In the genomic region with DNA sequence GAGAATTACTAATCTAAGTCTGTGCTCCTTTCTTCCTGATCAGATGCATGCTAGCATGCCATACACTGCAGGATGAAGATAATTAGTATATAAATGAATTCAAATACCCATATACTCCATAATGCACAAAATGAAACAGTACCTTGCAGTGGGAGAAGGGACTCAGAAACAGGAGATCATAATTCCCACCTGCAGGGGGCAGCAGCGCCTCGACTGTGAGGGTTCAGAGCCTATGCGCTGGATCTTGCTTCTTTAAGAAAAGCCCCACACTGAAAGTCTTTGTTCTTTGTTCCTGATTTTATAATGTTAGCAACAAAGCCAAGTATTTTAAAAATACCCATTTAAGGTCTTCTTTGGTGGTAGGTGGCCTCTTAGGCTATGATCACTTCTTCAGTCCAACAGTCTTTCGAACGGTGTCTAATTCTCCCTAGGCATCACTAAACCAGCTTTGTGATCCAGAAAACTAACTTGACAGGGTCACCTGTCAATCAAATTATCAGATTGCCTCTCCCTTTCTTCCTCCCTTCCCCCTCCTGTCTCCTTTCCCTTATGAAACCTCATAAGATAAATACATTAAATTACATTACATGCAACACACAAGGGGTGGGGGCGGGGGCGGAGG, we compare ENCODE assay signal across 9 mouse cellular contexts. TPM values are rescaled to one million over a fixed set of nuclear protein-coding genes. Genes with fewer than 3 reads are reported as not detected.
DNase-seq lines count a peak whose midpoint lies in the region; ATAC-seq and TF ChIP-seq lines count a peak whose summit lies in the region.
"Had no signal": no experiment of that assay in that cellular context is flagged by ENCODE, and none has a peak within 500 bp of the region (broad histone marks: within the 10 kb centered on the region; RNA-seq: fewer than 3 reads in every experiment).

No protein-coding gene starts in this region.

- 89% methylated on average over 7 of the region's 7 CpGs for WGBS in heart, adult 2 months
- 82% methylated on average over 7 of the region's 7 CpGs for WGBS in heart, embryonic 12.5 days
- WGBS in embryonic facial prominence, embryonic 14.5 days, result 72% methylated on average over 7 of the region's 7 CpGs
- WGBS in midbrain, embryonic 16.5 days, result 70% methylated on average over 7 of the region's 7 CpGs

- H3K4me1 ChIP-seq in heart, adult 2 months (ENCODE audit: control insufficient read depth, insufficient read depth, low read length), result no peaks in the 10 kb centered on the region
- peaks cover 8% of the 10 kb centered on the region; the same call in 1 of the 2 replicates for H3K4me1 ChIP-seq in heart, embryonic 12.5 days (replicated peaks)
- no peaks in the 10 kb centered on the region for H3K4me1 ChIP-seq in embryonic facial prominence, embryonic 14.5 days (ENCODE audit: control insufficient read depth, insufficient read depth, low read length)
- H3K4me1 ChIP-seq in midbrain, embryonic 16.5 days (ENCODE audit: control insufficient read depth, insufficient read depth, low read length), result no peaks in the 10 kb centered on the region
- H3K4me1 ChIP-seq: lung, embryonic 15.5 days had no signal

- H3K27ac ChIP-seq in heart, adult 2 months, result no peak overlapping the region
- no peak overlapping the region for H3K27ac ChIP-seq in heart, embryonic 12.5 days (ENCODE audit: poor library complexity, severe bottlenecking)
- H3K27ac ChIP-seq in embryonic facial prominence, embryonic 14.5 days (replicated peaks; ENCODE audit: low read depth, low read length), result no peak overlapping the region
- no peak overlapping the region for H3K27ac ChIP-seq in midbrain, embryonic 16.5 days (ENCODE audit: low read length)
- H3K27ac ChIP-seq: lung, embryonic 15.5 days had no signal

- intact Hi-C loops in heart, adult 2 months (cut with DNase I), result loop anchor here (10.0 kb wide), 1 partner anchor 902 kb away; no protein-coding TSS in a partner anchor

- peak; percentile 41 to 68 for DNase-seq in heart, adult 2 months
- DNase-seq in adrenal gland, postnatal 10 days, result peak; percentile 80
- peak; percentile 26 for DNase-seq in embryonic facial prominence, embryonic 14.5 days (ENCODE audit: low spot score)
- DNase-seq in left cerebral cortex, adult 18-20 months (ENCODE audit: low spot score in 2 of 2), result peak; percentile 90 to 97
- peak; percentile 23 to 47 for DNase-seq in spleen, postnatal 14 days (ENCODE audit: low spot score in 2 of 2)

- H3K36me3 ChIP-seq in heart, adult 2 months (ENCODE audit: control insufficient read depth, insufficient read depth, low read length), result no peaks in the 10 kb centered on the region
- H3K36me3 ChIP-seq in heart, embryonic 12.5 days, result no peaks in the 10 kb centered on the region
- no peaks in the 10 kb centered on the region for H3K36me3 ChIP-seq in embryonic facial prominence, embryonic 14.5 days (ENCODE audit: control insufficient read depth, insufficient read depth, low read length)
- H3K36me3 ChIP-seq in midbrain, embryonic 16.5 days (ENCODE audit: control insufficient read depth, insufficient read depth, low read length), result no peaks in the 10 kb centered on the region
- H3K36me3 ChIP-seq: lung, embryonic 15.5 days had no signal

- no peak overlapping the region for H3K4me2 ChIP-seq in heart, embryonic 12.5 days
- H3K4me2 ChIP-seq in embryonic facial prominence, embryonic 14.5 days (ENCODE audit: low read depth, low read length), result no peak overlapping the region
- no peak overlapping the region for H3K4me2 ChIP-seq in midbrain, embryonic 16.5 days (ENCODE audit: low read length)
- H3K4me2 ChIP-seq: lung, embryonic 15.5 days had no signal

- ATAC-seq in heart, embryonic 12.5 days (ENCODE audit: insufficient number of reproducible peaks, low FRiP score), result no peak
- ATAC-seq in embryonic facial prominence, embryonic 14.5 days (ENCODE audit: low read depth), result no peak
- peak; percentile 66 to 69 for ATAC-seq in hematopoietic stem cell, adult 5-6 weeks (replicated peaks in 1 of 2; ENCODE audit: insufficient read depth in 1 of 2, low FRiP score in 2 of 2, low TSS enrichment in 1 of 2, low read depth in 1 of 2, poor library complexity in 2 of 2, severe bottlenecking in 2 of 2)
- ATAC-seq in midbrain, embryonic 16.5 days, result peak; percentile 87

- H3K27me3 ChIP-seq in heart, adult 2 months (ENCODE audit: control insufficient read depth, insufficient read depth, low read length), result no peaks in the 10 kb centered on the region
- no peaks in the 10 kb centered on the region for H3K27me3 ChIP-seq in heart, embryonic 12.5 days (replicated peaks)
- no peaks in the 10 kb centered on the region for H3K27me3 ChIP-seq in embryonic facial prominence, embryonic 14.5 days (replicated peaks; ENCODE audit: control insufficient read depth, insufficient read depth, low read length)
- no peaks in the 10 kb centered on the region for H3K27me3 ChIP-seq in midbrain, embryonic 16.5 days (ENCODE audit: control insufficient read depth, insufficient read depth, low read depth, low read length)
- H3K27me3 ChIP-seq: lung, embryonic 15.5 days had no signal

- H3K4me3 ChIP-seq in heart, adult 2 months, result no peak overlapping the region
- no peak overlapping the region for H3K4me3 ChIP-seq in heart, embryonic 12.5 days
- no peak overlapping the region for H3K4me3 ChIP-seq in embryonic facial prominence, embryonic 14.5 days (ENCODE audit: low read depth, low read length)
- no peak overlapping the region for H3K4me3 ChIP-seq in midbrain, embryonic 16.5 days (ENCODE audit: low read depth, low read length)
- H3K4me3 ChIP-seq: lung, embryonic 15.5 days had no signal

- no peak for TF ChIP-seq EP300 in heart, adult 2 months (IDR thresholded peaks at IDR 0.05; ENCODE audit: insufficient read depth, low read depth, low read length)

- peaks cover 2% of the 10 kb centered on the region; the same call in 1 of the 2 replicates for H3K9me3 ChIP-seq in heart, embryonic 12.5 days (replicated peaks)
- H3K9me3 ChIP-seq in embryonic facial prominence, embryonic 14.5 days (ENCODE audit: control insufficient read depth, low read length), result no peaks in the 10 kb centered on the region
- H3K9me3 ChIP-seq in midbrain, embryonic 16.5 days (replicated peaks; ENCODE audit: control insufficient read depth, low read length, poor library complexity, severe bottlenecking), result no peaks in the 10 kb centered on the region
- H3K9me3 ChIP-seq: lung, embryonic 15.5 days had no signal

- TF ChIP-seq POLR2A in heart, adult 2 months (IDR thresholded peaks at IDR 0.05; ENCODE audit: insufficient read depth, low read depth, low read length), result no peak

- no peaks in the 10 kb centered on the region for H3K79me2 ChIP-seq in heart, adult 2 months (replicated peaks; ENCODE audit: control insufficient read depth, insufficient read depth, low read length)

- peak; percentile 80 for TF ChIP-seq CTCF in heart, adult 2 months (IDR thresholded peaks at IDR 0.05)

- H3K9ac ChIP-seq in heart, adult 2 months (ENCODE audit: low read depth, low read length), result no peak overlapping the region
- H3K9ac ChIP-seq in heart, embryonic 12.5 days, result no peak overlapping the region
- no peak overlapping the region for H3K9ac ChIP-seq in embryonic facial prominence, embryonic 14.5 days (ENCODE audit: low read depth, low read length)
- H3K9ac ChIP-seq in midbrain, embryonic 16.5 days (ENCODE audit: low read depth, low read length), result no peak overlapping the region
- H3K9ac ChIP-seq: lung, embryonic 15.5 days had no signal

RNA-seq across cellular contexts. Expression of gene Cetn3, which starts 15.7 kb away (rescaled TPM):
- 10 to 100 TPM; 52.0 to 53.0 TPM for total RNA-seq in heart, adult 2 months (2021)
- 5.0 and 12.9 TPM in 2 replicates for polyA plus RNA-seq in heart, adult 2 months (2012; rRNA removed)
- polyA plus RNA-seq in heart, embryonic 12.5 days (2016; fragmentation: Nextera tagmentation; extraction: Ambion mirVana), result 231 TPM in 2 replicates
- 100 to 1,000 TPM; 120 to 138 TPM for total RNA-seq in adrenal gland, postnatal 10 days (2021)
- 242 and 243 TPM in 2 replicates for polyA plus RNA-seq in embryonic facial prominence, embryonic 14.5 days (2014; fragmentation: Nextera tagmentation; extraction: Ambion mirVana)
- total RNA-seq in hematopoietic stem cell, adult 5-6 weeks (2017), result 439 and 591 TPM in 2 replicates
- total RNA-seq in left cerebral cortex, adult 18-20 months (2021), result 100 to 1,000 TPM; 108 TPM
- polyA plus RNA-seq in midbrain, embryonic 16.5 days (2015; fragmentation: Nextera tagmentation; extraction: Ambion mirVana), result 208 and 218 TPM in 2 replicates

RNA-seq across cellular contexts. Expression of gene Mblac2, which starts 56.0 kb away (rescaled TPM):
- 1 to 10 TPM; 5.1 to 5.9 TPM for total RNA-seq in heart, adult 2 months (2021)
- polyA plus RNA-seq in heart, adult 2 months (2012; rRNA removed), result 2.5 and 4.7 TPM in 2 replicates
- 4.8 and 5.0 TPM in 2 replicates for polyA plus RNA-seq in heart, embryonic 12.5 days (2016; fragmentation: Nextera tagmentation; extraction: Ambion mirVana)
- total RNA-seq in adrenal gland, postnatal 10 days (2021), result 10 to 100 TPM in 1 of 2 experiments, 1 to 10 TPM in 1; 7.0 to 12.4 TPM
- 8.9 and 9.0 TPM in 2 replicates for polyA plus RNA-seq in embryonic facial prominence, embryonic 14.5 days (2014; fragmentation: Nextera tagmentation; extraction: Ambion mirVana)
- 4.4 and 6.0 TPM in 2 replicates for total RNA-seq in hematopoietic stem cell, adult 5-6 weeks (2017)
- 10 to 100 TPM; 19.6 to 21.3 TPM for total RNA-seq in left cerebral cortex, adult 18-20 months (2021)
- polyA plus RNA-seq in midbrain, embryonic 16.5 days (2015; fragmentation: Nextera tagmentation; extraction: Ambion mirVana), result 41.3 and 55.4 TPM in 2 replicates

RNA-seq across cellular contexts. Expression of gene Polr3g, which starts 56.3 kb away (rescaled TPM):
- total RNA-seq in heart, adult 2 months (2021), result 1 to 10 TPM; 3.3 to 4.5 TPM
- 2.0 and 4.5 TPM in 2 replicates for polyA plus RNA-seq in heart, adult 2 months (2012; rRNA removed)
- polyA plus RNA-seq in heart, embryonic 12.5 days (2016; fragmentation: Nextera tagmentation; extraction: Ambion mirVana), result 19.7 and 20.7 TPM in 2 replicates
- total RNA-seq in adrenal gland, postnatal 10 days (2021), result 1 to 10 TPM; 5.0 to 6.9 TPM
- polyA plus RNA-seq in embryonic facial prominence, embryonic 14.5 days (2014; fragmentation: Nextera tagmentation; extraction: Ambion mirVana), result 18.8 and 19.5 TPM in 2 replicates
- 23.8 and 34.0 TPM in 2 replicates for total RNA-seq in hematopoietic stem cell, adult 5-6 weeks (2017)
- 1 to 10 TPM; 5.0 to 5.6 TPM for total RNA-seq in left cerebral cortex, adult 18-20 months (2021)
- polyA plus RNA-seq in midbrain, embryonic 16.5 days (2015; fragmentation: Nextera tagmentation; extraction: Ambion mirVana), result 3.3 and 3.8 TPM in 2 replicates

Comparison
In these comparisons a context has a peak if more than half of its experiments do, and no peak if none do; other contexts are left out.
1. DNase-seq: peak in every context shown above with its lines; median percentile 94 in left cerebral cortex, adult 18-20 months; 80 in adrenal gland, postnatal 10 days; 54 in heart, adult 2 months; 35 in spleen, postnatal 14 days; 26 in embryonic facial prominence, embryonic 14.5 days.
2. ATAC-seq: peak in hematopoietic stem cell, adult 5-6 weeks (2 of 2) and midbrain, embryonic 16.5 days (single experiment); none in heart, embryonic 12.5 days (single experiment) and embryonic facial prominence, embryonic 14.5 days (single experiment).